Mouse (Mus musculus) testis, adult 2 months (tissue): ENCODE measurements around the gene Ric8b.

Source experiments
- CTCF ChIP-seq: fragments of 200-500 bp; IDR thresholded peaks from 2 replicates; pipeline ENCODE4 v1.5.1; 2012; ENCODE audit warnings: low read depth, mild to moderate bottlenecking, inconsistent platforms, low read length, moderate library complexity; ENCODE audit not compliant: control insufficient read depth, insufficient read depth, insufficient replicate concordance
- POLR2A ChIP-seq: fragments of 200-500 bp; IDR thresholded peaks from 2 replicates; pipeline ENCODE4 v1.6.1; 2012; ENCODE audit warnings: low read depth, mild to moderate bottlenecking, inconsistent platforms, low read length, moderate library complexity; ENCODE audit not compliant: control insufficient read depth

DNA sequence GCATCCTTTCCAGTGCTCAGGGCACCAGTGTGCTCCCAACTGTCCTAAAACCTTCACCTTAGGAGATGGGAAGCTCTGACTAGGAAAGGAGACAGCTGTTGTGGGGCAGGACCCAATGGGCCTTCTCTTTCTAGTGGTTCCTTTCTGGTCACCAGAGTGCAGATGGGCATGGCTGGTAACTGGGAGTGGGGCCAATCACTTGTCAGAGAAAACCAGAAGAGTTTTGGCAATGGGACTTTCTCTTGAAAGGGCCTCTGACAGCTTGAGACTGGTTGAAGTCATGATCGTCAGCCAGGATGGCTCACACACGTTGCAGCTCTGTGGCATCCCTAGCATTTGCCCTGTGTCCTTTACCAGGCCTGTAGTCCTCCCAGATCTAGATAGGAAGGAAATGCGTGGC is 9.4 kb upstream of the Ric8b start:
- TF ChIP-seq POLR2A (no peak), CTCF (no peak)
